Mouse (Mus musculus) intestine, postnatal 0 days (tissue): Measurements from ENCODE around the gene 2010111I01Rik. TPM values are rescaled to one million over a fixed set of nuclear protein-coding genes. Genes with fewer than 3 reads are reported as not detected.

Experiments used
- ATAC-seq: fragments of 200-750 bp; cut with Nextera tagmentation; 2 replicates; pipeline ENCODE4 v1.8.0; 2017; ENCODE audit warnings: mild to moderate bottlenecking, moderate TSS enrichment, moderate library complexity
- H3K27ac ChIP-seq: fragments of 300-500 bp; sonication (generic); 2 replicates; pipeline ENCODE4 v1.5.1; 2014; ENCODE audit warnings: mild to moderate bottlenecking, low read depth, low read length, moderate library complexity
- H3K27me3 ChIP-seq: fragments of 300-500 bp; sonication (generic); replicated peaks from 2 replicates; pipeline ENCODE4 v1.6.1; 2014; ENCODE audit warnings: low read length, mixed read lengths; ENCODE audit not compliant: control insufficient read depth, insufficient read depth
- H3K36me3 ChIP-seq: fragments of 300-500 bp; sonication (generic); 2 replicates; pipeline ENCODE4 v1.6.1; 2014; ENCODE audit warnings: mild to moderate bottlenecking, moderate library complexity; ENCODE audit not compliant: control insufficient read depth, insufficient read depth
- H3K4me1 ChIP-seq: fragments of 300-500 bp; sonication (generic); replicated peaks from 2 replicates; pipeline ENCODE4 v1.6.1; 2014; ENCODE audit warnings: antibody characterized with exemption, low read length, mixed read lengths; ENCODE audit not compliant: control insufficient read depth, insufficient read depth
- H3K4me2 ChIP-seq: fragments of 300-500 bp; sonication (generic); replicated peaks from 2 replicates; pipeline ENCODE4 v1.6.1; 2014; ENCODE audit warnings: low read depth, mild to moderate bottlenecking, moderate library complexity
- H3K4me3 ChIP-seq: fragments of 300-500 bp; sonication (generic); 2 replicates; pipeline ENCODE4 v1.5.1; 2014; ENCODE audit warnings: low read depth, low read length
- H3K9ac ChIP-seq: fragments of 300-500 bp; sonication (generic); 2 replicates; pipeline ENCODE4 v1.6.1; 2014; ENCODE audit warnings: mild to moderate bottlenecking, low read depth, low read length
- H3K9me3 ChIP-seq: fragments of 300-500 bp; sonication (generic); 2 replicates; pipeline ENCODE4 v1.6.1; 2016; ENCODE audit warnings: mixed run types; ENCODE audit not compliant: control insufficient read depth
- CTCF ChIP-seq: sonication (generic); IDR thresholded peaks from 2 replicates; pipeline ENCODE4 v1.5.1; 2016; ENCODE audit warnings: low read depth, mild to moderate bottlenecking, control low read depth, antibody characterized with exemption, moderate library complexity
- WGBS: fragments of 180-500 bp; shearing (Covaris S2); extraction: QIAGEN DNeasy Blood & Tissue Kit; methylation state at CpG from one replicate; pipeline ENCODE4 v1.1.7; 2014; 5-methylcytosine and 5-hydroxymethylcytosine counted together
- polyA plus RNA-seq: library from polyadenylated mRNA; unstranded; fragments of >200 nt; fragmentation: Nextera tagmentation; extraction: Ambion mirVana; gene quantifications from 2 replicates; pipeline ENCODE4 v1.2.1, GENCODE M21; 2015

The 2010111I01Rik gene
- 72.7 and 73.3 TPM in 2 replicates for polyA plus RNA-seq

GRCm38 (mm10) chr13:62964640-62965311, at the start of gene 2010111I01Rik:
2010111I01Rik (plus strand) TSS chr13:62964893.
- under 1% methylated on average over 41 of the region's 41 CpGs for WGBS
- Histone ChIP-seq H3K4me1 (no peaks in the 10 kb centered on the region), H3K9me3 (no peaks in the 10 kb centered on the region), H3K9ac (peak within 1 kb of the TSS; percentile 53), H3K4me3 (peak within 1 kb of the TSS; percentile 77), H3K4me2 (peak within 1 kb of the TSS; percentile 92), H3K27me3 (no peaks in the 10 kb centered on the region), H3K27ac (no peak within 1 kb of the TSS), H3K36me3 (no peaks in the 10 kb centered on the region)
- peak; percentile 70 for TF ChIP-seq CTCF
- peak; percentile 98 for ATAC-seq

- no peak for ATAC-seq
- H3K27ac ChIP-seq, result no peak overlapping the region
- H3K9me3 ChIP-seq, result no peaks in the 10 kb centered on the region
- no peak overlapping the region for H3K9ac ChIP-seq
- peaks cover 4% of the 10 kb centered on the region; the same call in 1 of the 2 replicates for H3K4me1 ChIP-seq
- no peak overlapping the region for H3K4me2 ChIP-seq
- H3K4me3 ChIP-seq, result no peak overlapping the region
- no peaks in the 10 kb centered on the region for H3K27me3 ChIP-seq
- H3K36me3 ChIP-seq, result no peaks in the 10 kb centered on the region
- WGBS, result 44% methylated on average over 4 of the region's 4 CpGs
- no peak for TF ChIP-seq CTCF
These were observed 48.0 kb upstream of the 2010111I01Rik start for GRCm38 (mm10) chr13:62916675-62917074.

GRCm38 (mm10) chr13:62917416-62918110, 47.1 kb upstream of the 2010111I01Rik start:
- TF ChIP-seq CTCF, result no peak
- Histone ChIP-seq H3K9ac (no peak overlapping the region), H3K36me3 (no peaks in the 10 kb centered on the region), H3K9me3 (no peaks in the 10 kb centered on the region), H3K4me1 (peaks cover 4% of the 10 kb centered on the region; the same call in 1 of the 2 replicates), H3K27me3 (no peaks in the 10 kb centered on the region), H3K4me3 (no peak overlapping the region), H3K27ac (no peak overlapping the region), H3K4me2 (no peak overlapping the region)
- WGBS, result 60% methylated on average over 1 of the region's 1 CpGs
- no peak for ATAC-seq

GRCm38 (mm10) chr13:62919647-62920341, 44.9 kb upstream of the 2010111I01Rik start:
- no peaks in the 10 kb centered on the region for H3K27me3 ChIP-seq
- H3K9ac ChIP-seq, result no peak overlapping the region
- WGBS, result 32% methylated on average over 11 of the region's 11 CpGs
- no peak overlapping the region for H3K4me2 ChIP-seq
- no peaks in the 10 kb centered on the region for H3K36me3 ChIP-seq
- no peaks in the 10 kb centered on the region for H3K9me3 ChIP-seq
- no peak overlapping the region for H3K4me3 ChIP-seq
- 0 out of 2 replicates have a peak, but pooled peaks have one; percentile 31 for ATAC-seq
- H3K4me1 ChIP-seq, result peaks cover 4% of the 10 kb centered on the region; the same call in 1 of the 2 replicates
- TF ChIP-seq CTCF, result peak; percentile 81
- H3K27ac ChIP-seq, result no peak overlapping the region

GRCm38 (mm10) chr13:62922645-62923044, 42.0 kb upstream of the 2010111I01Rik start:
- Histone ChIP-seq H3K27ac (no peak overlapping the region), H3K27me3 (no peaks in the 10 kb centered on the region), H3K4me3 (no peak overlapping the region), H3K9me3 (no peaks in the 10 kb centered on the region), H3K4me1 (peaks cover 4% of the 10 kb centered on the region; the same call in 1 of the 2 replicates), H3K4me2 (no peak overlapping the region), H3K36me3 (no peaks in the 10 kb centered on the region), H3K9ac (no peak overlapping the region)
- whole genome bisulfite sequencing, result 77% methylated on average over 3 of the region's 3 CpGs
- no peak for TF ChIP-seq CTCF
- ATAC-seq, result no peak

DNA sequence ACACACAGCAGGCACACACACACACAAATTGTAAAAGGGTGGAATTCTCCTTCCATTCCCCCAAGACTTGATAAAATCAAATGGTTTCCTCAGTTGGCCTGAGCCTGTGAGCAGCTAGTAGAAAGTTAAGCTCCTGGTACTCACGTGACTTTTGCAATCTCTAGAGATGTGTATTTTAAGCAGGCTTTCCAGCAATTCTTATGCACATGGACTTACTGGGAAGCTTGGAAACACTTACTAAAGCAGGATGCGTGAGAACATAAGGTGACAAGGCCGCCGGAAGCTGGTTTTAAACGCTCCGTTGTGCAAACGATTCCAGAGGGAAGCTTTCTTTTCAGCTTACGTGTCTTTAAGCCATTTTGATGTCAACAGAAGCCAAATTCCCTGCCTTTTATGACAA, 41.5 kb upstream of the 2010111I01Rik start:
- no peak overlapping the region for H3K4me3 ChIP-seq
- WGBS, result 62% methylated on average over 8 of the region's 8 CpGs
- no peak for ATAC-seq

More for the DNA sequence above, 41.5 kb upstream of the 2010111I01Rik start:
- no peak overlapping the region for H3K9ac ChIP-seq
- no peak overlapping the region for H3K27ac ChIP-seq
- H3K27me3 ChIP-seq, result no peaks in the 10 kb centered on the region
- no peak for TF ChIP-seq CTCF
- H3K4me1 ChIP-seq, result 0 out of 2 replicates have a peak, but pooled peaks cover 4% of the 10 kb centered on the region
- H3K36me3 ChIP-seq, result no peaks in the 10 kb centered on the region
- H3K9me3 ChIP-seq, result no peaks in the 10 kb centered on the region
- H3K4me2 ChIP-seq, result no peak overlapping the region
